Mouse (Mus musculus) thymus, postnatal 4 days (tissue): ENCODE results near the gene Mgll.

Source experiments
- DNase-seq: peaks from one replicate; pipeline ENCODE4 v3.0.0; 2021

The Mgll gene

GRCm38 (mm10) chr6:88832663-88833062 is 108.5 kb downstream of the Mgll start:
- DNase-seq: no peak

GRCm38 (mm10) chr6:88833340-88834140 is 109.3 kb downstream of the Mgll start:
- no peak for DNase-seq

- peak; percentile 53 for DNase-seq
These were observed 110.8 kb downstream of the Mgll start for GRCm38 (mm10) chr6:88835047-88835446.

- no peak for DNase-seq
These were observed 112.1 kb downstream of the Mgll start for GRCm38 (mm10) chr6:88836178-88836819.

GRCm38 (mm10) chr6:88837999-88838398 is 113.8 kb downstream of the Mgll start:
- no peak for DNase-seq

- DNase-seq: no peak
These were observed 114.4 kb downstream of the Mgll start for GRCm38 (mm10) chr6:88838613-88839012.

GRCm38 (mm10) chr6:88839135-88839970 is 115.1 kb downstream of the Mgll start:
- no peak for DNase-seq

- DNase-seq: no peak
These were observed 116.0 kb downstream of the Mgll start for GRCm38 (mm10) chr6:88840211-88840610.

- DNase-seq: no peak
These were observed 116.7 kb downstream of the Mgll start for GRCm38 (mm10) chr6:88840791-88841513.

GRCm38 (mm10) chr6:88841514-88841780 is 117.2 kb downstream of the Mgll start:
- DNase-seq: no peak

GRCm38 (mm10) chr6:88841781-88842689 is 117.8 kb downstream of the Mgll start, which contains the start of gene Abtb1:
Gene Abtb1 (minus strand): TSS chr6:88841984.
- DNase-seq: peak; percentile 97

- peak; percentile 63 for DNase-seq
These were observed 118.5 kb downstream of the Mgll start for GRCm38 (mm10) chr6:88842731-88843151.

GRCm38 (mm10) chr6:88843241-88843640 is 119.0 kb downstream of the Mgll start:
- no peak for DNase-seq

- DNase-seq: no peak
These were observed 119.8 kb downstream of the Mgll start for GRCm38 (mm10) chr6:88843781-88844725.

GRCm38 (mm10) chr6:88844901-88845565 is 120.8 kb downstream of the Mgll start:
- no peak for DNase-seq

- no peak for DNase-seq
These were observed 123.4 kb downstream of the Mgll start for GRCm38 (mm10) chr6:88847571-88847970.

- peak; percentile 79 for DNase-seq
These were observed 125.1 kb downstream of the Mgll start for GRCm38 (mm10) chr6:88849270-88849669.

GRCm38 (mm10) chr6:88850034-88850433 is 125.8 kb downstream of the Mgll start:
- no peak for DNase-seq

GRCm38 (mm10) chr6:88854509-88854908 is 130.3 kb downstream of the Mgll start:
- no peak for DNase-seq

GRCm38 (mm10) chr6:88855636-88856035 is 131.4 kb downstream of the Mgll start:
- peak; percentile 69 for DNase-seq
